Mouse (Mus musculus) limb, embryonic 15.5 days (tissue): ENCODE results near the gene Atf1. TPM values are rescaled to one million over a fixed set of nuclear protein-coding genes. Genes with fewer than 3 reads are reported as not detected.

ENCODE experiments used
- ATAC-seq: fragments of 200-750 bp; cut with Nextera tagmentation; 2 replicates; pipeline ENCODE4 v1.8.0; 2017; ENCODE audit warnings: low read depth, moderate TSS enrichment; ENCODE audit not compliant: insufficient number of reproducible peaks, low FRiP score, low TSS enrichment
- H3K27ac ChIP-seq: fragments of 300-500 bp; sonication (generic); 2 replicates; pipeline ENCODE4 v1.5.1; 2015; ENCODE audit warnings: moderate library complexity, mild to moderate bottlenecking, inconsistent platforms
- H3K27me3 ChIP-seq: fragments of 300-500 bp; sonication (generic); 2 replicates; pipeline ENCODE4 v1.6.1; 2015; ENCODE audit warnings: inconsistent platforms
- H3K36me3 ChIP-seq: fragments of 300-500 bp; sonication (generic); 2 replicates; pipeline ENCODE4 v1.6.1; 2015; ENCODE audit warnings: inconsistent platforms
- H3K4me1 ChIP-seq: fragments of 300-500 bp; sonication (generic); 2 replicates; pipeline ENCODE4 v1.6.1; 2015; ENCODE audit warnings: inconsistent platforms
- H3K4me2 ChIP-seq: fragments of 300-500 bp; sonication (generic); 2 replicates; pipeline ENCODE4 v1.6.1; 2015; ENCODE audit warnings: mild to moderate bottlenecking, inconsistent platforms
- H3K4me3 ChIP-seq: fragments of 300-500 bp; sonication (generic); 2 replicates; pipeline ENCODE4 v1.5.1; 2015; ENCODE audit warnings: mild to moderate bottlenecking, inconsistent platforms
- H3K9ac ChIP-seq: fragments of 300-500 bp; sonication (generic); 2 replicates; pipeline ENCODE4 v1.6.1; 2015; ENCODE audit warnings: inconsistent platforms
- H3K9me3 ChIP-seq: fragments of 300-500 bp; sonication (generic); 2 replicates; pipeline ENCODE4 v1.6.1; 2016; ENCODE audit warnings: inconsistent platforms
- WGBS: fragments of 180-500 bp; shearing (Covaris S2); methylation state at CpG from one replicate; pipeline ENCODE4 v1.1.7; 2015; 5-methylcytosine and 5-hydroxymethylcytosine counted together
- polyA plus RNA-seq: library from polyadenylated mRNA; unstranded; fragments of >200 nt; fragmentation: Nextera tagmentation; extraction: Ambion mirVana; gene quantifications from 2 replicates; pipeline ENCODE4 v1.2.1, GENCODE M21; 2015

Atf1 gene
- polyA plus RNA-seq: 38.0 and 45.8 TPM in 2 replicates

DNA sequence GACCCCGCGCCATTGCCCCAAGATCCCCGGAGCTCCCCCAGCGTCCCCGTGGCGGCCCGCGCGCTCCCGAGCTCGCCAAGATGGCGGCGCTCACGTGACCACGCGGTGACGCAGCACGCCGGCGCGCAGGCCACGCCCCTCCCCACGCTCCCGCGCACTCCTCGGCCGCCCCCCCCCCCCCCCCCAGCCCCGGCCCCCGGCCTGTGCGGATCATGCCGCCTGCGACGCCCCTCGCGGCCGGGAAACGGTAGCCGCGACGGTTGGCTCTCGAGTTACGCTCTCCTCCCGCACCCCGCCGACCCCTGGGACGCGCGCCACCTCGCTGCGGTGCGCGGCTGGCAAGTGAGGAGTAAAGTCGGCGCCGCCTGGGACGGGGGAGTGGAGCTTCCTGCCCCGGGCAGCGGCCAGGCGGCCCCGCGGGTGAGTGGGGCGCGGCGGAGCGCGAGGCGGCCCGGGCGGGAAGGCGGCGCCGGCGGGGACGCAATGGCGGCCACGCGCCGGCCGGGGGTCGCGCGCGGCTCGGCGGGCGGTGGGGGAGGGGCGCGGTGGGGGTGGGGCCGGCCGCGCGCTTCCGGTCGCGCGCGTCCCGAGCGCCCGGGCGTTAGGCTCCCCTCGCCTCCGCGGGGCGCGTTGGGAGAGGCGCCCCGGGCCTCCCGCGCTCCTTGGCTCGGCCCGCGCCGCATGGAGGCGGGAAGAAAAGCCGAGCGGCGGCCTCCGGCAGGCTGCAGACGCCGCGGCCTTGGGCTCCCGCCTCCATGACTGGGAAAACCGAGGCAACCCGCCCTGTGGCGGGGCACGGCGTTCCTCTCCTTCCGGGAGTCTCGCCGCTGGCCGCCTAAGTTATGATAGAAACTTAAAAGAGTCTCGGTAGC, at the start of gene Atf1:
Gene Atf1, plus strand, starts transcription at position 157 of the 872 bp plus-strand sequence.
- peak within 1 kb of the TSS; percentile 97 for H3K9ac ChIP-seq
- WGBS: under 1% methylated on average over 96 of the region's 133 CpGs
- ATAC-seq: peak; percentile 83
- peaks cover 3% of the 10 kb centered on the region for H3K36me3 ChIP-seq
- H3K27ac ChIP-seq: peak within 1 kb of the TSS; percentile 100
- H3K27me3 ChIP-seq: no peaks in the 10 kb centered on the region
- H3K9me3 ChIP-seq: no peaks in the 10 kb centered on the region
- peaks cover 10% of the 10 kb centered on the region; the same call in 1 of the 2 replicates for H3K4me1 ChIP-seq
- H3K4me2 ChIP-seq: peak within 1 kb of the TSS; percentile 56
- peak within 1 kb of the TSS; percentile 80 for H3K4me3 ChIP-seq

DNA sequence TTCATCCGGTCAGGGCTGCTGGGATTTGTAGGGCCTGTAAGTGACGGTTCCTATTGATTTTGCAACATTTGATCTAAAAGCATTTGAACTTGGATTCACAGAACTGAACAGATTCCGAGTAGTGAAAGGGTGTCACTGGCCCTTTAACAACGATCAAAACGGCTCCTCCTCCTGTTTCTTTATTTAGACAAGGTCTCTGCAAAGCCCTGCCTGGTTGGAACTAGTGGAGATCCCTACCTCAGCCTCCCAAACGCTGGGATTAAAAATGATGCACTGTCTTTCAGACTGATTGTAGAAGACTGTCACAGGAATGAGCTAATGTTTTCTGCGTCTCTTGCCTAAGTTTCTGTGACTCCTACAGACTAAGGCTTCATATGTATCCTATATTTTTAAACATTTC, 49.1 kb upstream of the Atf1 start:
- H3K4me2 ChIP-seq: no peak overlapping the region
- peaks cover 73% of the 10 kb centered on the region for H3K36me3 ChIP-seq
- 63% methylated on average over 7 of the region's 7 CpGs for WGBS
- no peak for ATAC-seq
- H3K9me3 ChIP-seq: no peaks in the 10 kb centered on the region
- no peaks in the 10 kb centered on the region for H3K4me1 ChIP-seq
- H3K27me3 ChIP-seq: no peaks in the 10 kb centered on the region
- H3K9ac ChIP-seq: no peak overlapping the region
- no peak overlapping the region for H3K4me3 ChIP-seq
- no peak overlapping the region for H3K27ac ChIP-seq

- Histone ChIP-seq H3K4me2 (no peak overlapping the region), H3K4me3 (no peak overlapping the region), H3K27me3 (no peaks in the 10 kb centered on the region), H3K27ac (no peak overlapping the region), H3K9me3 (no peaks in the 10 kb centered on the region), H3K9ac (no peak overlapping the region), H3K36me3 (peaks cover 76% of the 10 kb centered on the region), H3K4me1 (no peaks in the 10 kb centered on the region)
- ATAC-seq: no peak
- WGBS: 96% methylated on average over 6 of the region's 6 CpGs
Measured at GRCm38 (mm10) chr15:100179685-100180084, 47.9 kb upstream of the Atf1 start.

DNA sequence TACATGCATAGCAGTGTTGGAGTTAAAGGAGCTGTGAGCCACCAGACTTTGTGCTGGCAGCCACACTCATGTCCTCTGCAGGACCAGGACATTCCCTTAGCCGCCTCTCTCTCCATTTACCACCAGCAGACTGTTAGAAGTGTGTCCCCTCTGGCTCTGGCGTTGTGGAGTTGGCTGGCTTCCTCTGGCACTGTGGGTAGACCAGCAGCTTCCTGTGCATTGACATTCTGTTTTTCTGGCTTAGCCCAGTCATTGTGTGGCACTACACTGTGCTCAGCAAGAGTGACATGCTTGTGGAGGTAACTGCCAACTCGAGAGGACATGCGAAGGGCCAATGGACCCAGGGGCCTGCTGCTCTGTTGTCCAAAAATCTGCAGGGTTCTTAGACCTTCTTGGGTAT, 47.4 kb upstream of the Atf1 start:
- Histone ChIP-seq H3K4me1 (no peaks in the 10 kb centered on the region), H3K9me3 (no peaks in the 10 kb centered on the region), H3K36me3 (peaks cover 76% of the 10 kb centered on the region), H3K27me3 (no peaks in the 10 kb centered on the region), H3K9ac (no peak overlapping the region), H3K4me2 (no peak overlapping the region), H3K4me3 (no peak overlapping the region), H3K27ac (peak overlapping the region; percentile 22; the same call in 1 of the 2 replicates)
- WGBS: 78% methylated on average over 4 of the region's 4 CpGs
- no peak for ATAC-seq

DNA sequence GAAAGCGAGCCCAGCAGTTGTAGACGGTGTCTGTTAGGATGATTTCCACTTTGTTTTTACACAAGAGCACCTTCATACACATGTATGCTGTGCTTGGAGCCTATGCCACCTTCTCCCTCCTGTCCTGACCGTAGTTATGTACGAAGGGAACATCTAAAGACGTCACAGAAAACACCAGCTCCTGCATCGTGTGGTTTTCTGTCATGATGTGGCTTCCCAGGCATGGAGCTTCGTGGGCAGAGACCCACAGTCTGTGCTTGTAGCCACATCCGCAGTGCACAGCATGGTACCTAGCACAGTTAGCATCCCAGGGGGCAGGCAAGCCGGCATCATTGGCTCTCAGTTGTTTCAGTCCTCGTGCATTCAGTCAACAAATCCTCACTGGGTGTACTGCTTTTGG, 45.8 kb upstream of the Atf1 start:
- ATAC-seq: no peak
- Histone ChIP-seq H3K4me2 (no peak overlapping the region), H3K27me3 (no peaks in the 10 kb centered on the region), H3K4me1 (no peaks in the 10 kb centered on the region), H3K4me3 (no peak overlapping the region), H3K36me3 (peaks cover 84% of the 10 kb centered on the region), H3K9me3 (no peaks in the 10 kb centered on the region), H3K9ac (no peak overlapping the region), H3K27ac (no peak overlapping the region)
- WGBS: 87% methylated on average over 10 of the region's 10 CpGs

- 84% methylated on average over 28 of the region's 28 CpGs for WGBS
- Histone ChIP-seq H3K4me3 (no peak overlapping the region), H3K9me3 (no peaks in the 10 kb centered on the region), H3K27me3 (no peaks in the 10 kb centered on the region), H3K27ac (no peak overlapping the region), H3K4me2 (no peak overlapping the region), H3K9ac (no peak overlapping the region), H3K4me1 (no peaks in the 10 kb centered on the region), H3K36me3 (peaks cover 84% of the 10 kb centered on the region)
- ATAC-seq: no peak
Measured at GRCm38 (mm10) chr15:100182526-100183280, 44.9 kb upstream of the Atf1 start.

GRCm38 (mm10) chr15:100183510-100183909, 44.1 kb upstream of the Atf1 start:
- WGBS: 89% methylated on average over 10 of the region's 10 CpGs

DNA sequence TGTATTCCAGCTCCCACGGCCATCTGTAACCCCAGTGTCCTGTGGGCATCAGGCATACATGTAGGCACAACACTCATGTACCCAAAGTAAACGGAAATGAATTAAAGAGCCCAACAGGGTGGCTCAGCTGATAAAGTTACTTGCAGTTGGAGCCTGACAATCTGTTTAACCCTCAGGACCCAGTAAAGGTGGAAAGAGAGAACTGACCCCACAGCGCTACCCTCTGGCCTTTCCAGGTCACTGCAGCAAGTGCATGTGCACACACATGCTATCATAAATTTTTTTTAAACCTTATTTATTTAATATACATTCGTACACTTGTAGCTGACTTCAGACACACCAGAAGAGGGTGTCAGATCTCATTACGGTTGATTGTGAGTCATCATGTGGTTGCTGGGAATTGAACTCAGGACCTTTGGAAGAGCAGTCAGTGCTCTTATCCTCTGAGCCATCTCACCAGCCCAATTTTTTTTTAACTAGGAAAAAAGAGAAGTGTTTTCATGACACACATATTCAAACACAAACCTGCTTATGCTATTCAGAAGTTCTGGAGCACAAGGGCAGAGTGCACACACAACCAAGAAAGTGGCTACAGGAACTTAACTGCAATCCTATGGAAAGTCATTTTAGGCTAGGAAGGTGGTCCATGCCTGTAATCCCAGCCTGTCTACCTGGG, 42.7 kb upstream of the Atf1 start:
- H3K9ac ChIP-seq: no peak overlapping the region
- H3K4me1 ChIP-seq: no peaks in the 10 kb centered on the region
- H3K4me3 ChIP-seq: no peak overlapping the region
- H3K9me3 ChIP-seq: no peaks in the 10 kb centered on the region
- peaks cover 81% of the 10 kb centered on the region for H3K36me3 ChIP-seq
- 85% methylated on average over 5 of the region's 5 CpGs for WGBS
- no peak for ATAC-seq
- H3K27ac ChIP-seq: no peak overlapping the region
- no peak overlapping the region for H3K4me2 ChIP-seq
- H3K27me3 ChIP-seq: no peaks in the 10 kb centered on the region

More at GRCm38 (mm10) chr15:100183510-100183909, 44.1 kb upstream of the Atf1 start:
- Histone ChIP-seq H3K27ac (no peak overlapping the region), H3K4me1 (no peaks in the 10 kb centered on the region), H3K4me2 (no peak overlapping the region), H3K27me3 (no peaks in the 10 kb centered on the region), H3K4me3 (no peak overlapping the region), H3K9me3 (no peaks in the 10 kb centered on the region), H3K36me3 (peaks cover 81% of the 10 kb centered on the region), H3K9ac (no peak overlapping the region)
- no peak for ATAC-seq

GRCm38 (mm10) chr15:100186234-100186633, 41.4 kb upstream of the Atf1 start:
- no peak overlapping the region for H3K9ac ChIP-seq
- H3K27me3 ChIP-seq: no peaks in the 10 kb centered on the region
- H3K4me2 ChIP-seq: no peak overlapping the region
- H3K36me3 ChIP-seq: peaks cover 80% of the 10 kb centered on the region
- H3K4me3 ChIP-seq: no peak overlapping the region
- no peak overlapping the region for H3K27ac ChIP-seq
- H3K4me1 ChIP-seq: no peaks in the 10 kb centered on the region
- no peak for ATAC-seq
- H3K9me3 ChIP-seq: no peaks in the 10 kb centered on the region
- 91% methylated on average over 9 of the region's 9 CpGs for WGBS

- Histone ChIP-seq H3K9me3 (no peaks in the 10 kb centered on the region), H3K4me3 (no peak overlapping the region), H3K4me2 (no peak overlapping the region), H3K4me1 (no peaks in the 10 kb centered on the region), H3K27ac (no peak overlapping the region), H3K27me3 (no peaks in the 10 kb centered on the region), H3K36me3 (peaks cover 80% of the 10 kb centered on the region), H3K9ac (no peak overlapping the region)
- ATAC-seq: no peak
- WGBS: 90% methylated on average over 8 of the region's 8 CpGs
Measured at GRCm38 (mm10) chr15:100186882-100187672, 40.5 kb upstream of the Atf1 start.

- Histone ChIP-seq H3K36me3 (peaks cover 81% of the 10 kb centered on the region), H3K4me1 (no peaks in the 10 kb centered on the region), H3K27me3 (no peaks in the 10 kb centered on the region), H3K4me3 (no peak overlapping the region), H3K27ac (no peak overlapping the region), H3K9ac (no peak overlapping the region), H3K4me2 (no peak overlapping the region), H3K9me3 (no peaks in the 10 kb centered on the region)
- WGBS: 81% methylated on average over 5 of the region's 5 CpGs
- ATAC-seq: no peak
Measured at GRCm38 (mm10) chr15:100188542-100188941, 39.1 kb upstream of the Atf1 start.
